Mouse (Mus musculus): ENCODE results near the gene Ampd2. TPM values are rescaled to one million over a fixed set of nuclear protein-coding genes. Genes with fewer than 3 reads are reported as not detected.

Gene Ampd2
- total and polyA plus RNA-seq, 3 experiments, result 28.3 to 85.9 (median 55.8) TPM

DNA sequence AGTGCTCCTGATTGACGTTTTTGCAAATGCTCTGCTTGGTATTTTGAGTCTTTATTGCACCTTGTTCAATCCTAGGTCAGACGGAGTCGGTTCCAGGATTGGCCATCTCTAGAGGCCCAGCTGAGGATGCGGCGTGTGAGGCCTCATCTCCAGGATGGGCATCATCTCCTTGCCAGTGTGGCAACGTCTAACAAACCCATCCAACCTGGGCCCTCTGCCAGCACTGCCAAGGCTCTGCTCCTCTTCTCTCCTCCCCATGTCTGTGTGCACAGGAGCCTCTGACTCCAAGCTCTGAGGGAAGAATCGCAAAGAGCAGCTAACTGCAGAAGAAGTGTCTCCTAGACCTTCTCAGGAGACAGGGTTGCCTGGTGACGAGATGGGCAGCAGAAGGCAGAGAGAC, 23.8 kb downstream of the Ampd2 start:
- in situ Hi-C loops (cut with MboI; ENCODE audit: low pct_ligation_motif_present, low pct_unique_long_range_greater_than_20kb, low sequenced_read_pairs), result no loop called here
- Histone ChIP-seq H3K9ac (ENCODE audit: insufficient read depth, low read depth) (no peak overlapping the region), H3K4me1 (ENCODE audit: control insufficient read depth in 1 of 2, insufficient read depth in 2 of 2) (peaks cover 4 to 13% of the 10 kb centered on the region in 2 experiments), H3K27me3 (replicated peaks) (no peaks in the 10 kb centered on the region), H3K79me2 (replicated peaks; ENCODE audit: control insufficient read depth, extremely low read depth, insufficient read depth, poor library complexity, severe bottlenecking) (no peaks in the 10 kb centered on the region), H3K9me3 (replicated peaks; ENCODE audit: low read length) (no peaks in the 10 kb centered on the region), H3K36me3 (replicated peaks in 1 of 2; ENCODE audit: control insufficient read depth in 1 of 2, insufficient read depth in 1 of 2, low read length in 1 of 2) (no peaks in the 10 kb centered on the region), H3K27ac (ENCODE audit: insufficient read depth, low read depth) (no peak overlapping the region), H3K4me3 (replicated peaks in 1 of 3; ENCODE audit: low read depth in 2 of 3, low read length in 2 of 3, poor library complexity in 1 of 3) (no peak overlapping the region), H3K4me2 (ENCODE audit: insufficient read depth, low read depth, poor library complexity, severe bottlenecking) (no peak overlapping the region)
- no peak for TF ChIP-seq CHD1 (IDR thresholded peaks at IDR 0.05; ENCODE audit: low read depth, low read length)
- no peak for TF ChIP-seq TCF12 (IDR thresholded peaks at IDR 0.05; ENCODE audit: low read depth, low read length)
- no peak for TF ChIP-seq MXI1 (IDR thresholded peaks at IDR 0.05; ENCODE audit: low read depth, low read length)
- TF ChIP-seq CHD2 (IDR thresholded peaks at IDR 0.05; ENCODE audit: low read length), result no peak
- TF ChIP-seq PAX5 (IDR thresholded peaks at IDR 0.05; ENCODE audit: low read length), result no peak
- no peak for TF ChIP-seq RAD21 (IDR thresholded peaks at IDR 0.05; ENCODE audit: low read depth, low read length)
- no peak for TF ChIP-seq RCOR1 (conservative IDR thresholded peaks at IDR 0.05; ENCODE audit: low read depth, low read length)
- no peak for TF ChIP-seq ELF1 (IDR thresholded peaks at IDR 0.05; ENCODE audit: low read depth, low read length)
- no peak for TF ChIP-seq ZMIZ1 (IDR thresholded peaks at IDR 0.05; ENCODE audit: low read depth, low read length)
- no peak for TF ChIP-seq SIN3A (IDR thresholded peaks at IDR 0.05; ENCODE audit: low read length)
- TF ChIP-seq MYC (IDR thresholded peaks at IDR 0.05; ENCODE audit: low read depth, low read length), result no peak
- no peak for TF ChIP-seq IRF4 (IDR thresholded peaks at IDR 0.05; ENCODE audit: low read depth, low read length)
- TF ChIP-seq POLR2A (IDR thresholded peaks at IDR 0.05; ENCODE audit: low read depth, low read length), result no peak
- no peak for TF ChIP-seq USF1 (IDR thresholded peaks at IDR 0.05; ENCODE audit: low read depth, low read length)
- TF ChIP-seq HCFC1 (IDR thresholded peaks at IDR 0.05; ENCODE audit: low read depth, low read length), result no peak
- no peak for TF ChIP-seq SMC3 (IDR thresholded peaks at IDR 0.05; ENCODE audit: low read depth, low read length)
- no peak for TF ChIP-seq ZC3H11A (IDR thresholded peaks at IDR 0.05; ENCODE audit: low read depth, low read length)
- no peak for TF ChIP-seq EP300 (IDR thresholded peaks at IDR 0.05; ENCODE audit: low read length)
- TF ChIP-seq NELFE (IDR thresholded peaks at IDR 0.05; ENCODE audit: low read depth, low read length), result no peak
- no peak for TF ChIP-seq E2F4 (IDR thresholded peaks at IDR 0.05; ENCODE audit: insufficient replicate concordance, low read depth, low read length)
- dilution Hi-C loops (cut with MboI; ENCODE audit: extremely low pct_ligation_motif_present, extremely low pct_unique_long_range_greater_than_20kb, low sequenced_read_pairs), result no loop called here
- DNase-seq (ENCODE audit: extremely low read depth), result no peak

DNA sequence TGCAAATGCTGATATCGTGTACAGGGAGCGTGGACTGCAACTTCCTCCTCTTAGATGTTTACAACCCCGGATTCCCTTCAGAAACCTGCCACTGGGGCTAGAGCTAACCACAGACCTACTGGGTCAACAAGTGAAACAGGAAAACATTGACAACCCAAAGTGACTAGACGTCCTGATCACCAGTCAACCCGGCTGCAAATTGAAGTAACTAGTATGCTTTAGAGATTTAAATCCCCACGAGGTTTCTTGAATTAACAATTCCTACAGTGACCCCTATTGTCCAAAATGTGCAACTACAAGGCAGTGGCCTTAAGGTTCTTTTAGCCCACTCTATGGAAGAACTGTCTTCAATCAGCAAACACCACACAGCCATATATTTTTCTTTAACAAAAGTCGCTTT, 25.0 kb downstream of the Ampd2 start:
- peak; percentile 79 for DNase-seq (ENCODE audit: extremely low read depth)
- Histone ChIP-seq H3K4me3 (replicated peaks in 1 of 3; ENCODE audit: low read depth in 2 of 3, low read length in 2 of 3, poor library complexity in 1 of 3) (no peak overlapping the region), H3K36me3 (replicated peaks in 1 of 2; ENCODE audit: control insufficient read depth in 1 of 2, insufficient read depth in 1 of 2, low read length in 1 of 2) (no peaks in the 10 kb centered on the region), H3K4me2 (ENCODE audit: insufficient read depth, low read depth, poor library complexity, severe bottlenecking) (peak overlapping the region; percentile 58; the same call in 1 of the 2 replicates), H3K9me3 (replicated peaks; ENCODE audit: low read length) (no peaks in the 10 kb centered on the region), H3K4me1 (ENCODE audit: control insufficient read depth in 1 of 2, insufficient read depth in 2 of 2) (peaks cover 4 to 13% of the 10 kb centered on the region in 2 experiments), H3K9ac (ENCODE audit: insufficient read depth, low read depth) (peak overlapping the region; percentile 29), H3K79me2 (replicated peaks; ENCODE audit: control insufficient read depth, extremely low read depth, insufficient read depth, poor library complexity, severe bottlenecking) (no peaks in the 10 kb centered on the region), H3K27ac (ENCODE audit: insufficient read depth, low read depth) (no peak overlapping the region), H3K27me3 (replicated peaks) (no peaks in the 10 kb centered on the region)
- dilution Hi-C loops (cut with MboI; ENCODE audit: extremely low pct_ligation_motif_present, extremely low pct_unique_long_range_greater_than_20kb, low sequenced_read_pairs), result no loop called here
- TF ChIP-seq RCOR1 (conservative IDR thresholded peaks at IDR 0.05; ENCODE audit: low read depth, low read length) (no peak), NRF1 (IDR thresholded peaks at IDR 0.05; ENCODE audit: low read depth, low read length) (no peak), BHLHE40 (IDR thresholded peaks at IDR 0.05; ENCODE audit: low read depth, low read length) (0 out of 2 replicates have a peak, but pooled peaks have one; percentile 22), UBTF (IDR thresholded peaks at IDR 0.05; ENCODE audit: low read depth, low read length) (no peak), CTCF (conservative IDR thresholded peaks at IDR 0.05 in 1 of 2, IDR thresholded peaks at IDR 0.05 in 1 of 2; ENCODE audit: low read depth in 2 of 2, low read length in 2 of 2) (peak; percentile 95 to 96), CHD2 (IDR thresholded peaks at IDR 0.05; ENCODE audit: low read length) (no peak), MAFK (IDR thresholded peaks at IDR 0.05; ENCODE audit: insufficient replicate concordance, low read length) (0 out of 2 replicates have a peak, but pooled peaks have one; percentile 13), ZC3H11A (IDR thresholded peaks at IDR 0.05; ENCODE audit: low read depth, low read length) (peak; percentile 54), RAD21 (IDR thresholded peaks at IDR 0.05; ENCODE audit: low read depth, low read length) (peak; percentile 97), JUND (conservative IDR thresholded peaks at IDR 0.05; ENCODE audit: low read depth, low read length) (peak; percentile 65; the same call in 1 of the 2 replicates), MYC (IDR thresholded peaks at IDR 0.05; ENCODE audit: low read depth, low read length) (peak; percentile 98), MAX (IDR thresholded peaks at IDR 0.05; ENCODE audit: low read length) (peak; percentile 89), MXI1 (IDR thresholded peaks at IDR 0.05; ENCODE audit: low read depth, low read length) (peak; percentile 83), SIN3A (IDR thresholded peaks at IDR 0.05; ENCODE audit: low read length) (0 out of 2 replicates have a peak, but pooled peaks have one; percentile 51), SMC3 (IDR thresholded peaks at IDR 0.05; ENCODE audit: low read depth, low read length) (peak; percentile 79)
- in situ Hi-C loops (cut with MboI; ENCODE audit: low pct_ligation_motif_present, low pct_unique_long_range_greater_than_20kb, low sequenced_read_pairs), result no loop called here

Data from CH12.LX (cell line).